Mouse (Mus musculus) thymus, postnatal 36 days (tissue): ENCODE measurements at regions not wholly inside any gene's neighbourhood (a gene's known extent, or its start where the extent isn't known, plus 50 kb on each side); places are given as distances from the start of the nearest gene placed in this dataset.

Experiments used
- DNase-seq, 2 experiments: peaks; one replicate each; pipeline ENCODE4 v3.0.0; 2022; ENCODE audit warnings: mixed read lengths in 2 of 2

DNA sequence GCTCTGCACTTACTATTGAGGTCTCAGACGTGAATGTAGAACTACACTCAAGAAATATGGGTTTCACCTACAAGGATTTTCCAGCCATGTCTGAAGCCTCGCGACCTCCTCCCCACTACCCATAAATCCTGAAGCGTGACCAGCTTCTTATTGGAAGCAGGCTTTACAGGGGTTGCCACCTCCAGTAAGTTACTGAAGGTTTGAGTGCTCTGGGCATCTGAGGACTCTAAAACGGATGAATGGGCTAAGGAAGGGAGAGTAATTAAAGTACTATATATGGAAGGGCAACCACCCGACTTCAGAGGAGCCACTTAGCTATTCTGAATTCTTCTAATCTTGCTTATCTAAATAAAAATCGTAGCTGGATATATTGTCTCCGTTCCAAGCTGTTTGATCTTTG is 136.1 kb upstream of the Hmga2 start:
- DNase-seq, result no peak

DNA sequence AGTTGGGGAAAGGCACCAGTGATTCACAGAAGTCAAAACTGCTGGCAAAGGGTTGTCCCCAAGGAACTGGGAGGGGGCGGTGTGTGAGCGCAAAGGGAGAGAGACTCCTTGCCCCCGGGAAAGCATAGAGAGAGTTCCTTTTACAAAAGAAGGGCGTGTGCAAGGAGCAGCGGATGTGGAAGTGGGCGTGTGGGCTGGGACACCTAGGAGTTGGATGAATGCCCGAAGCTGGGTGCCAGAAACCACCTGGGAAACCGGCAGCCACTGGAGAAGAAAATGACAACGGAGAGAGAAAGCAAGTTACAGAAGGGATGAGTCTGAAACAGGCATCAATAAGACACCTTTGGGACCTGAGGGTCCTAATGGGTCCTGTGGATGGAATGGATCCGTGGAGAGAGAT is 133.8 kb upstream of the Hmga2 start:
- no peak for DNase-seq

DNA sequence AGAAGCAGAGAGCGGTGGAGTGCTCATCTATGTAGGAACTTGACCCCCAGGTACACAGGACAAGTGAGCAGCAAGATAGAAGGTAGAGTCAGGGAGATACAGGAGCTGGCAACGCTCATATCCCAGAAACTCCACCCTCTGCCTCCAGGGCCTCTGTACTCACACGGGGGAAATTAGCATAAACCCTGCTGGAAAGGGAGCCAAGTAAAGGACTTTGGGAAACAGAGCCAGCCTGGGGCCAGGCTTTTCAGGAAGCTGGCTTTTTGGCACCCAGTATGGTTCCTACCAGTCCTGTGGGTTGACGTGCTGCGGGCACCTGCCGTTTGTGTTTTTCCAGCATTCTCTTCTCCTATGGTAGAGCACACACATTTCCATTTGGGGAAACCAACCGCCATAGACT is 128.2 kb upstream of the Hmga2 start:
- DNase-seq, result no peak

DNA sequence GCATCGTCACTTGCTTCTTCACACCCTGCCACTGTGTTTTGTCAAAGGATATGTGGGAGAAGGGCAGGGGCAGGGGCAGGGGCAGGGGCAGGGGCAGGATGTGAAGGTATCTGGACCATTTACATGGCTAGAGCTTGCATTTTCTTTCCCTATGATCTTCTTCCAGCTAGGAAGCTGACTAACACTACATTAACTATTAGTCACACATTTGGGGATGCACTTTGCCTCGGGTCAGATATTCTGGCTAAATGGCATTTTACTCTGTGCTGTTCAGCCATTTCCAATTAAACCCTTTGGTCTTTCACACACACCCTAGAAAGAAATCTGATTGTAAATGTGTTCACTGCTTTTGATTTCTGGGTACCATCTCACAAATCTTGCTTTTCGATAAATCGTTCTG is 126.9 kb upstream of the Hmga2 start:
- no peak for DNase-seq

DNA sequence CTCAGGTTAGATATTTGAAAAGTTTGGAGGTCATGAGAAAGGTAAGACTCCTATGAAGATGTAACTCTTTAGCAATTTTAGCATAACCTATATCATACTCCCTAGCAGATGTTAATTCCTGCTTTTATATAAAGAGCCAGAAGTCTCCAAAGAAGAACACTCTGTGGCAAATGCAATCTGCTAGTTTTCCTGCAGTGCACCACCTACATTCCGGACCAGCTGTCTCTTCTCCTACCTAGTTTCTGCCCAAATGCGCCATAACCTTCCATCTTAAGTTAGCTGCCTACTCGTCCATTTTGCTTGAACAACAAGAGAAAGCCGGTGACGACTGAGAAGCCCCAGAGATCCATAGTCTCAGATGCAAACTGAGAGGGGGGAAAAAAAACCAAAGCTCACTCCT is 124.5 kb upstream of the Hmga2 start:
- no peak for DNase-seq

DNA sequence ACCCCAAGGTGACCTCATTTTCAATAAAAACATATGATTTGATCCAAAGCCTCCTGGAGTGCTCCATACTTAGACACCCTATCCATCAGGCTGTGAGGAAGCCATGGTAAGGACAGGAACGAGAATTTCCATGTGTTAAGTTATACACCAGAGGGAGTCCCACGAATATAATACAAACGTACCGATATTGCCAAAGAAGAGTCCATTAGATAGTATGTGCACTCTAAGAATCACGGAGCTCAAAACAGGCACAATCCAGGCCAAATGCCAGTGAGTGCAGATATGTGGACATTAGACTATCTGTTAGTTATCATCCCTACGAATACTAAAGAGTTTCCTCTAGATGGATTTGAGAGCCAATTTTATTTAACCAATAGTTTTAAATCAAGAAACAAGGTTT is 123.3 kb upstream of the Hmga2 start:
- no peak for DNase-seq

DNA sequence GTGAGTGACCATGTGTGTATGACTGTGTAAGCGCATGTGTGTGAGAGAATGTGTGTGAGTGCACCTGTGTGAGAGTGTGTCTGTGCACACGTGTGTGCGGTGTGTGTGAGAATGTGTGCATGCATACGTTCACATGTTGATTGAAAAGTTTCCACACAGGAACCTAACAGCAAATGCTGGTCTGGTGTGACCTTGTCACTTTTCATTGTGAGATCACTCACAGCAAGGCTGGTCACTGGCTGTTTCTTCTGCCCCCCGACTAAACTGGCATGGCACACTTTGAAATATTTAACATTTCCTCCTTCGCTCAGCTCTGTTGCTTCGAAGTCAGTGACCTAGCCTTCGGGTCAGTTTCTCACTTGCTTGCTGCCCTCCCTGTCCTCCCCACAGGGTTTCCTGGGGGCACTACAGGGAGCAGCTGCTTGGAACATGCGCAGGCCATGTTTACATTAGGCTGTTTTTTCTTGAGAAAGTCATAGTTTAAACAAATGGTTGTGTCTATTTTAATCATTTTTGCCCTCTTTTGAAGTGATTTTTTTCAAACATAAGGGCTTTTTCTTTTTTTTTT is 121.1 kb upstream of the Hmga2 start:
- no peak for DNase-seq

DNA sequence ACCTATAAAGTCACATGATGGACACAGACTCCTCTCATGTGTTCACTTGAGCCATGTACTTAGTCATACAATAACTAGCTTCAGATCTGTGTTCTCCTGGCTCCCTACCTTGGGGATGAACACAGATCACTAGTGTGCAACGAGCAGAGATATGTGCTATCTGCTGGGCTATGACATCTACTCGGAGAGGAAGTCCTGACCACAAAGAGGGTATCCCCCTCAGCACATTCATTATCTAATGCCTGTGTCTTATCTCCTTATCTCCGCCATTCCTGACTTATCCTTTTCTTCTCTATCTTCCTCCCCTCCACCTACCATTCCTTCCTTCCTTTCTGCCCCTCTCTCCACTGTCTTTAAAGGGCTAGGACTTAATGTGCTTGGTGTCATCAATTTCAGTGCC is 118.9 kb upstream of the Hmga2 start:
- no peak for DNase-seq

DNA sequence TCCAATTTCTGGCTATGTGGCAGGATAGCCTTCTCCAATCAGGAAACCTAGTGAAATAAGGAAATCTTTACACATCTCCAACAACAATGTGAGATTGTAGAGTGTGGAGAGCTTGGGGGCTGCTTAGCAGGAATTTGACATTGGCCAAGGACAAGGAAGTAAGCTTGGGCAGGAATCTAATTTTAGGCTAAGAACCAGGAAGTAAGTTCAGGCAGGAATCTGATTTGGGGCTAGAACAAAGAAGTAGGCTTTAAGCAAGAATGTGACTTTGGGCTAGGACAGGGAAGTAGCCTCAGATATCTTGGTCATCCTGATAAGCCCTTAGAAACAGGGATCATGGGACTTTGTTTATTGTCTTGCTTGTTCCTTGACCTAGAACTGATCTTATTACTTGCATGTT is 117.6 kb upstream of the Hmga2 start:
- no peak for DNase-seq

DNA sequence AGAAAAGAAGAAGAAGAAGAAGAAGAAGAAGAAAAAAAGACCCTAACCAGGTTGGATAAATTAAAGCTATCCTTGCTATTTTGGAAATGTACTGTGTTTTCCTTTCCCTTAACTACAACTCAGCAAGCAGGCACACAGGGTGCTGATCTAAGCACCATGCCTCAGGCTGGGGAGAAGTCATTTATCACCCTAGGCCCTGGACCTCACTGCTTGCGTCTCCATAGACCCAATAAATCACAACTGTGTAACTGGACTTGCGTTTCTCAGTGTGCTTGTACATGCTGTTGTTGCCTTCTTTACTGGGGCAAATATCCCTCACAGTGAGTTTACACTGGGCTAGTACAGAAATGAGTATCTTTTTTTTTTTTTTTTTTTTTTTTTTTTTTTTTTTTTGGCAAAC is 113.4 kb upstream of the Hmga2 start:
- no peak for DNase-seq

DNA sequence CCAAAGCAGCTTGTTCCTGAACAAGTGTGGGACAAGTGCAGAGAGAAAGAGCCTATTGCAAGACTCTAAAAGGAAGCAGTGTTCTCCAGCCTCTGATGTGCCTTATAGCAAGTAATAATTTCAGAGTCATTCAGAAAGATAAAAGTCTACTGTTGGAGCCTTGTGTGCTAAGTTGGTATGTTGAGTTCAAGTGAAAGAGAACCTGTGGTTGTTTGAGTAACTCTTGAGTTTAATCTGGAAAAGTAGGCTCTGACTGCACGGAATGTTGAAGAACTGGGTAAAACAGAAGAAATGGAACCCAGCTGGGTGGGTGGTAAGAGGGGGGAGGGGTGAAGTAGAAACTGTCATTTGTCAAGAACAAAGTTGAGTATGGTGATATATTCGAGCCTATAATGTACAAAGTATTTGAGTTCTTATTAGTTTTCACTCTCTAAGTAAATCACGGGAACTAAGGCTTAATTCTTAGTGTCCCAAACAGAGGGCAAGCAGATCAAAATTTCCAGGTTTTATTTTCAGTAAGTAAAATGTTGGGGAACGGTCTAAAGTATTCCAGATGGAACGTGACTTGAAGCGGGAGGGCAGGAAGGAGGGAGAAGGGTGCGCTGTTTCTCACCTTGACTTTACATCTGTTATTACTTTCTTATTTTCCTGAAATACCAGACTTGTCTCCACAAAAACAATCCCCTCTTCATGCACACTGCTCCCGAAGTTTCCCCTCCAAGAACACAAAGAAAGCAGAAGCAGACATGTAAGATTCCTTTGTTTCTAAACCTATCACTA is 111.8 kb upstream of the Hmga2 start:
- DNase-seq, result no peak

DNA sequence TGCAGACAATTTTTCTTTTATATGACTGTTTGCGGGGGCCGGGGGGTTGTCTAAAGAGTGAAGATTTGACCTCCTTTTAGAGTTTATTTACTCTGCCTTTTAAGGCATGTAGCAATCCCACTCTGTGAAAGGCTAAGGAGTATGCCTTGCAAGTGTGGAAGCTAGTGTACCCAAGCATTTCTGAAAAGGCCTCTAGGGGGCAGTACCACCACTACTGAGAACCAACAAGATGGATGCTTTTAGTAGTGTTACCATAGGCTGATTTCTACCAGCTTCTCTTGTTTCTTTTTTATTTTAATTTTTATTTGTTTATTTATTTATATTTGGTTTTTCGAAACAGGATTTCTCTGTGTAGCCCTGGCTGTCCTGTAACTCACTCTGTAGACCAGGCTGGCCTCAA is 110.9 kb upstream of the Hmga2 start:
- peak; percentile 38 to 43 for DNase-seq

DNA sequence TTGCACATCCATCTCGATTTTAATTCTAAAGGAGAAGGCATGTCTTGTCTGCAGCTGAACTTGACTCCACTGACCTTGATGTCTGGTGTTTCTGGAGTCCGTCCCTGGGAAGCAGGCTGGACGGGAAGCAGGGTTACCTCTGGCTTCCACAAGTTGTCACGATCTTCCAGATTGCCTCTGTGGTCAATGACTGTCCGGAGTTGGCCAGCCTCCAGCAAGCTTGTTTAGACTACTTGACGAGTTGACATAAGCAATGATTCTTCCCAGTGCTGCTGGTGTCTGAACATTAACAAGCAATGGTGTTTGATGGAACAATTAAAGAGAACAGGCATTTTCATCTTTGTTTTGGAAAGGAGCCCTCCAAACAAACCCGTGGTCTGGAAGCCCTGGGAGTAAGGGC is 106.2 kb upstream of the Hmga2 start:
- no peak for DNase-seq

DNA sequence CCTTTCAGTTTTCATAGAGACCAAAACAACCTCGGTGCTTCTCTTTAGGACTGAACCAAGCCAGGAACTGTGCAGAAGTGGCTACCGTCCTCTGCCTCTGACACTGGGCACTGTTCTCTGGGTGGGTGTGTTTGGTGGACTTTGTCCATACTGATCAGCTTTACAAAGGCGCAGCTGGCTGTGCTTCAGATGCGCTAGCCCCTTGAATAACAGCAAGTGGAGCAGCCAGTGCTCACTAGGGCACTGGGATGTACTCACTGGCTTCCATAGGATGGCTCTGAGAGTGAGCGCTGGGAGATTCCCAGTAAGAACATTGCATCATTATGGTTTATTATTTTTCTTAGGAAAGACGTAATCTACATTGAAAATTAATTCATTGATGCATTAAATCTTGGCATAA is 105.3 kb upstream of the Hmga2 start:
- DNase-seq, result no peak

DNA sequence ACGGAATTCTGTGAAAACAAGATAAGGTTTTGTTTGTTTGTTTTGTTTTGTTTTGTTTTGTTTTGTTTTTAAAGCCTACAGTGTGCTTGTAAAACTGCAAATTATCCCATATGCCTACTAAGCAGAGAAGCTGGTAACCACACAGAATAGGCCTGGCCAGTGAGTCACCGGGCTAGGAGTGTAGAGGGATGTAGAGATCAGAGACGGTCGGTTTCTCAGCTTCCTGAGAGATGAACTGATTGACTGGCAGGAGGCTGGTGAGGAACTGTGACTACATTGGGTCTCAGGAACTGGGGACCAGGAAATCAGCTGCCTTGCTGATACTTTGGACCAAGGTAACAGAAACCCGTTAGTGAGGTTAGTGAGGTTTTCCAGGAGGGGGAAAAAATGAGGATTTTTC is 100.6 kb upstream of the Hmga2 start:
- no peak for DNase-seq

DNA sequence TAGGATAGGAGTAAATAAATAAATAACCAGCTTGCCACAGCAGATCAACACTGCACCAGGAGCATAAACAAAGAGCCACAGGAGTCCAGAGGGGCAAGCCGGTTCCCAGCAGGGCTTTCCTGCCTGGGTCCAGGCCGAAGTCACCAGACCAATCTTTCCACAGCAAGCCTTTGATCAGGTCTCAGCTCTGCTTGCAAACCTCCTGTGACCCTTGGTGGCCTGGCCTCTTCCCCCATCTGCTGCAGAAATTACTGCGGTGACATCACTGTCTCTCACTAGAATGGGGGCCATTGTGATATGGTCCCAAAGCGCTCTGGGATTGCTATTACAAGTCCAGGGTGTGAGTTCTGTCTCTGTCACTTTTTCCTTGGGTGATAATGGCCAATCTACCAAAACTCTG is 99.9 kb upstream of the Hmga2 start:
- DNase-seq, result no peak

DNA sequence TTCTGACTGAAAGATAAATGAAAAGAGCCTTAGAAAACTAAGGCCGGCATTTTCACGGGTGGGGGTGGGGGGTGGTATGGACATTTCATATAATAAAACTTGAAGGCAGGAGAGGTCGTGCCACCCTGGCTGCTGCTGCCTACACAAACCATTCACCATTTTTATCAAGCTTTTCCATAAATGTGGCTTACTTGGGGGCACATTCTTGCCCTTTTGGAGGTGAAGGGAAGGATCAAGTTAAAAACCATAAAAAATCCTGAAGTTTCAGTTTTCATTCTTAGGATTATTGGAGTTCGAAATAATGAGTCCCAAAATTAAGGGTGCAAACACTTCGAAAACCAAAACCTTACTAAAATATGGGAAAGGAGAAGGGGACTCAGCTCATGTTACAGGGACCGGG is 95.1 kb upstream of the Hmga2 start:
- no peak for DNase-seq

DNA sequence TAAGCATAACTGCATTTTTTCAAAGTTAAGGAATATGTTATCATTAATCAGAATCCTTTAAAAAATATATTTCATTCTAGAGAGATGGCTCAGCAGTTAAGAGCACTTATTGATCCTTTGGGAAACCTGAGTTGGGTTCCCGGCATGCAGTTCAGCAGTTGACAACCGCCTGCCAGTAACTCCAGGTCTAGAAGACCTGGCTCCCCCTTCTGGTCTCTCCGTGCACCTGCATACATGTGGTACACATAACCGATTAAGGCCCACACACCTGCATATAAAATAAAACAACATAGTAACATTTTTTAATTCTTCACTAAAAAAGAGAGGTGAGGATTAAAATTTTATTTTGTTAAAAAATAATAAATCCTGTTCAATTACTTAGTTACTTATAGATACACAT is 89.7 kb upstream of the Hmga2 start:
- no peak for DNase-seq

DNA sequence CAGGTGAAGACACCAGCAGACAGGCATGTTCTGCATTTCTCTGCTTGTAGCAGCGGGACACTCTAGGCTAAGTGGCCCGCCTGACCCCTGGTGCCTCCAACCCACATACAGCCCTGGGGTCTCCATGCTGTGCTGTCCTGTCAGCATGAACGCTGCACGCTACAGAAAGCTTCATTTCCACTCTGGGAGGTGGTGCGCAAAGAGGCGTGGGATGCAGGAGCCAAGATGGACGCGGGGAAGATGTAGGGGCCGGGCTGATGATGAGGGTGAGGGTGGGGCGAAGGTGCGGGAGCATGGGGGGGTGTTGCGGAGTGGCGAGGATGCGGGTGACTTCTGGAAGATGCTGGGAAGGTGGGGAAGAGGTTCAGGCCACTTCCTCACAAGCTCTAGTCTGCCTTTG is 88.6 kb upstream of the Hmga2 start:
- DNase-seq, result no peak

DNA sequence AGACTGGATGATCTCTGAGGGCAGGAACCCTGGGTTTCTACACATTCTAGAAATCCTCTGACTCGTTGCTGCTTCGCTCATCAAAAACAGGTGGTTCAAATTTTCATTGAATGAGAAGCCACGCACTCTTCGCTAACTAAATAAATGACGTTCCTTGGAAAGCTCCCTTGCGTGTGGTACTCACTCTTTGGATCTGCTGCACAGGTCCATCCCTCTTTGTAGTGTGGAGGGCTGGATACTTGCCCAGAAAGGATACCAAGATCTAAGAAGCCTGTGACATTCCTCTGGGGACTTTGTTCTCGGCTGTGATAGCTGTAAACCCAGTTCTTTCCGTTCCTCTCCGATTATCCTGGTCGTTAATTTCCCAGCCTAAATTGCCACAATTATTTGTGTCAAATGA is 87.7 kb upstream of the Hmga2 start:
- DNase-seq, result no peak

DNA sequence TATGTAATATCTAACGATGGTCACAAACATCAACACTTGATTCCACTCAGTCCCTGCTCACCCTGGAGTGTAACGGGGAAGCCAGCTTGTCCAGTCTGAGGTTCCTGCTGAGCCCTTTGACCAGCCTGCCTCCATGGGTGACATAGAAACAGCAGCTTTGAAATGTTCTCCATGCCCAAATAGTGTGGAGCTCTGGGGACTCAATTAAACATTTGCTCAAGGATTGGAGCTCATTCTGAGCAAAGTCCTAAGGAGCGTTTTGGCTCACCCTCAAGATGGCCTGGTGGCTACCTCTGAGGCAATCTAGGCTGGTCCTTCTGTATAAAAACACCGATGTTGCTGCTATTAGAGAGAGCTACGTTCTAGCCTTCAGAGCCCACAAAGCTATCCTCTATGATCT is 85.6 kb upstream of the Hmga2 start:
- DNase-seq, result no peak

DNA sequence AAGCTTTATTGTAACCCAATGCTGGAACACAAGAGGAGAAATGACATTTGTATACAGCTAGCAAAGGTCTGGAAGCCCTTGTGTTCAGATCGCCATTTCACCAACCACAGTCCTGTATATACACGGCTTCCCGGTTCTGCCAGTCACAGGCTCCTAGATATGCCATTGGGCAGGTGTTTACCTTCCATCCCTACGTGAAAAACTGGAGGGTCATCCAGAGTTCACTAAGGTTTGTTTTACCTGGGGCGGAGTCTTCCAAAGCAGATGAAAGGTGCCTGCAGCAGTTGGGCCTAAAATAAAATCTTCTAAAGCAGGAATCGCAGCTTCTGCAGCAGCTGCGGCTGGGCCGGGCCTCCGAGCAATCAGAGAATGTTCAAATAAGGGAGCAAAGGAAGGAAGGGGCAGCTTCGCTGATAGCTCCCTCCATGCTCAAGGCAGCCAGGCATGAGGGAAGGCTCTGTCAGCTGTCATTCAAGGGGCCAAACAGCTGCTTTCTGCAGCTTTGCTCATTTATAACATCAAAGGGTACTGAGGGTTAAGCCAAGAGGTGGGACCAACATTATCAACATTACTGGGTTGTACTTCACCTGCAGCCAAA is 81.7 kb upstream of the Hmga2 start:
- no peak for DNase-seq

DNA sequence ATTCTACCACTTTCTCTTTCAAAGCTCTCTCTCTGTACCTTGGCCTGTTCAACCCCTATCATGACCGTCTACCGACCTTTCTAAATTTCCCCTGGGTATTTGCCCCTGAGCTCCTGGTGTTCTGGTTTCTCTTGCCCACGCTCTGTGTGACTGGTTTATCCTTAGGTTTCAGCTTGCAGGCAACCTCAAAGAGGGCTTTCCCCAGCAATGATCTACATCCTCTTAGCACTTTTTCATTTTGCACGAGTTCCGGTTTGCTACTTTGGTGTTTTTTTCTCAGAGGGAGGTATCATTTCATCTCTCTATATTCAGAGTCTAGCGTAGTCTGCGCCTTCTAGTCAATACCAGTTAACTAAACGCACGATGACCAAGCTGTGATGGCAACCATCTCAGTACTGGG is 79.8 kb upstream of the Hmga2 start:
- no peak for DNase-seq

DNA sequence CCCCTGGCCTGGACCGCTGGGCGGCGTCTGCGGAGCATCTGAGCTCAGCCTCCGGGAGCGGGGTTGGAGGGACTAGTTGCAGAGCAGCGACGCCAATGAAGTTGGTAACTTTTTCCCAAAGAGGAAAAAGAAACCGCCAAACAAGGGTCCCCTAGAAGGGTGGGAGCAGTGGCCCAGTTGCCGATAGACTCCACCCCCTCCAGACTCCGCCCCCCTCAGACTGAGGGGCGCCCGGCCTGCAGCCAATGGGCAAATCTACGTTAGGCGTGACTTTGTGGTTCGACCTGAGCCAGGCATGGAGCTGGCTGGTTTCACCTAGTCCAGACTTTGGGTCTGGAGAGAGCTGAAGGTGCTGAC is 76.8 kb upstream of the Hmga2 start:
- peak; percentile 20 to 24 for DNase-seq
